Mouse (Mus musculus) retina, adult 2 months (tissue): Measurements from ENCODE around the gene Meiob.

Source experiments
- DNase-seq: peaks from one replicate; pipeline ENCODE4 v3.0.0-alpha.2; 2012; ENCODE audit warnings: low read depth, low spot score

Meiob gene

GRCm38 (mm10) chr17:24873695-24874404 lies 69.8 kb downstream of the Meiob start:
- no peak for DNase-seq

GRCm38 (mm10) chr17:24874405-24874745 lies 70.3 kb downstream of the Meiob start:
- DNase-seq = no peak

GRCm38 (mm10) chr17:24874989-24875388 lies 70.9 kb downstream of the Meiob start:
- DNase-seq = no peak

GRCm38 (mm10) chr17:24877336-24878116 lies 73.4 kb downstream of the Meiob start:
- DNase-seq = no peak

- DNase-seq = no peak
Measured at GRCm38 (mm10) chr17:24878117-24878397, 74.0 kb downstream of the Meiob start.

GRCm38 (mm10) chr17:24878531-24878930 lies 74.4 kb downstream of the Meiob start:
- DNase-seq = no peak

GRCm38 (mm10) chr17:24881738-24882440 lies 77.8 kb downstream of the Meiob start:
- DNase-seq = no peak

GRCm38 (mm10) chr17:24884391-24884790 lies 80.3 kb downstream of the Meiob start:
- DNase-seq = no peak

GRCm38 (mm10) chr17:24885356-24886133 lies 81.5 kb downstream of the Meiob start:
- DNase-seq = no peak

GRCm38 (mm10) chr17:24886134-24886931 lies 82.2 kb downstream of the Meiob start, which contains the start of the genes Nubp2 and Spsb3:
Nubp2 (minus strand) TSS chr17:24886349.
Spsb3 (plus strand) TSS chr17:24886643.
- DNase-seq = peak; percentile 99

GRCm38 (mm10) chr17:24886932-24887271 lies 82.8 kb downstream of the Meiob start:
- no peak for DNase-seq

GRCm38 (mm10) chr17:24887291-24888080 lies 83.4 kb downstream of the Meiob start:
- no peak for DNase-seq

GRCm38 (mm10) chr17:24888862-24889261 lies 84.8 kb downstream of the Meiob start:
- DNase-seq = no peak
